Mouse (Mus musculus): ENCODE measurements around the gene Clmn. TPM values are rescaled to one million over a fixed set of nuclear protein-coding genes. Genes with fewer than 3 reads are reported as not detected.

Gene Clmn
- polyA plus RNA-seq (2012; rRNA removed): 20.5 and 21.3 TPM in 2 replicates

DNA sequence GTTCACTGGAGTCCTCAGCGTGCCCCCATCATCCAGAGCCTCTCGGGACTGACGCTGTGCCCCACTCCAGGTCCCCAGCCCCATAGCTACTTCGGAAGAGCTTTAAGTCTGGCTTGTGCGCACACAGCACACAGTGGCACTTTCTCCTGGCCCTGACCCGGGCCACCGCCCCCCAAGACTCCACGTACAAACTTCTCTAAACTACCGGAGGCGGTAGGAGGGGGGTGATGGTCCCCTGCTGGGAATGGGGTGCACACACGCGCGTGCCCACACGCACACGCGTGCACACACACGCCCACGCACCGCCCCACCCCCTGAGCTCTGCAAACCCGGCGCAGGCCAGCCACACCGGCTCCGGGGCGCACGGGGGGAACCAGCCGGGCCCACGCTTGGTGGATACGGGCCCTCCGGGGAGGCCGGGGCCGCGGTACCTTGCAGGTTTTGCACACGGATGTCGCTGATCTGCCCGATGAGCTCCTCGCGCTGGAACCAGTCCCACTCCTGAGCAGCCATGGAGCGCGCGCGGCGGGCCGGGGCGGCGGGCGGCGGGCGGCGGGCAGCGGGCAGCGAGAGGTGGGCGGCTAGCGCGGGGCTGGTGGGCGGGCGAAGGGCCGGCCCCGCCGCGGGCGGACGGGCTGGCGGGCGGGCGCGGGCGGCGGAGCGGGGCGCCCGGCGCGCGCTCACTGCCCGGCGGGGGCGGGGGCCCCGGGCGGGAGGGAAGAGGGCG, at the start of gene Clmn:
Gene Clmn (minus strand): TSS at position 638 of the 727 bp plus-strand sequence.
- TF ChIP-seq POLR2A (IDR thresholded peaks at IDR 0.05; ENCODE audit: low read depth, low read length): no peak
- TF ChIP-seq CTCF (conservative IDR thresholded peaks at IDR 0.05; ENCODE audit: insufficient read depth, insufficient read length, low read depth, low read length): no peak
- 3% methylated on average over 69 of the region's 80 CpGs for WGBS

DNA sequence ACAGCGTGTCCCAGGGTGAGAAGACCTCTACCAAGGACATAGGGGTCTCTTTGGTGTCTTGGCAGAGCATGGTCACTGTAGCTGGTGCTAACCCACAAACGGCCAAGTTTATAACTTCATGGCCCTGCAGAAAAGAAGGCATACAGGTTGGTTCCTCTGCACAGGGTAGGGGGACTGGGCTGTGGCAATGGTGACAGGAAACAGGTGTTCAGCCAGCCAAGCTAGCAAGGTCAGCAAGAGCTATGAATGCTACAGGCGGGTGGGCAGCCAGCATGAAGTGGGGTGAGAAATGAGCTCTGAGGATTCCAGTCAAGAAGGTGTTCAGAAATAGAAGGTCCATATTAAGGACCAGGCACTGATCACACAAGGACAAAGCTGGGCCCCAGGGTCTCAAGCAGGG, 48.1 kb upstream of the Clmn start:
- H3K27ac ChIP-seq (ENCODE audit: insufficient read depth, low read depth, low read length): no peak overlapping the region
- no peak for TF ChIP-seq POLR2A (IDR thresholded peaks at IDR 0.05; ENCODE audit: low read depth, low read length)
- TF ChIP-seq CTCF (conservative IDR thresholded peaks at IDR 0.05; ENCODE audit: insufficient read depth, insufficient read length, low read depth, low read length): no peak
- WGBS: 65% methylated on average over 3 of the region's 3 CpGs

More for the DNA sequence above, at the start of gene Clmn:
- DNase-seq: peak; percentile 53
- Histone ChIP-seq H3K27me3 (replicated peaks; ENCODE audit: control insufficient read depth, insufficient read depth, low read length) (no peaks in the 10 kb centered on the region), H3K36me3 (ENCODE audit: control insufficient read depth, insufficient read depth, low read length) (no peaks in the 10 kb centered on the region), H3K27ac (ENCODE audit: insufficient read depth, low read depth, low read length) (peak within 1 kb of the TSS; percentile 84), H3K4me3 (ENCODE audit: insufficient read depth, low read depth, low read length) (peak within 1 kb of the TSS; percentile 92), H3K4me1 (ENCODE audit: control insufficient read depth, insufficient read depth, low read length) (peaks cover 27% of the 10 kb centered on the region)

DNA sequence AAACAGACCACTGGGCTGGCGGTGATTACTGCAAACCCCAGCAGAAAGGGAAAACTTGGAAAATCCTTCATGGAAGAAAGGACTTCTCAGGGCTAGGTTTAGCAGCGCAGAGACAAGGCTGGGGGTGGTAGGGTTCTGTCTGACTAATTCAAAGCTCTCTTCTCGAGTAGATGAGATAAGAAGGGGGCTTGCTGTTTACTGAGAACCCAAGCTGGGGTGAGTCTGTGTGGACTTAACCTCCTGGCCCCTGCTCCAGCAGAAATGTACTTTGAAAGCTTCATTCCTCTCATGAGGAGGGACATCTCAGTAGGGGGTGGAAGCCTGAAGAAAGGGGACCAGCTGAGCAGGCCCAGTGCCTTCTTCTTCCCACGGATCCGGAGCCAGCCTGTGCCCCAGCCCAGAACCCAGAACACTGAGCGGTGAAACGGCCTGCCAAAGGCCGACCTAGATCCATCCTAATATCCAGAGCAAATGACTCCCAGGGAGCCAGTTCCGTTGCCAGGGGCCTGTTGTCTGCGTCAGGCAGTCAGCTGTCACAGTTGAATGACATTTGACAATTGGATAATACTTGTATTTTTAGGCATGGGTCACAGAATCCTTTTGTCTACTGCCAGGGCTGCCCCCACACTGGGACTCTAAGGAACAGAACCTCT, 47.5 kb upstream of the Clmn start:
- H3K27ac ChIP-seq (ENCODE audit: insufficient read depth, low read depth, low read length): no peak overlapping the region
- WGBS: 39% methylated on average over 10 of the region's 10 CpGs

More for the DNA sequence above, 48.1 kb upstream of the Clmn start:
- no peaks in the 10 kb centered on the region for H3K27me3 ChIP-seq (replicated peaks; ENCODE audit: control insufficient read depth, insufficient read depth, low read length)
- no peaks in the 10 kb centered on the region for H3K36me3 ChIP-seq (ENCODE audit: control insufficient read depth, insufficient read depth, low read length)
- no peak for DNase-seq
- H3K4me1 ChIP-seq (ENCODE audit: control insufficient read depth, insufficient read depth, low read length): peaks cover 11% of the 10 kb centered on the region; the same call in 1 of the 2 replicates
- H3K4me3 ChIP-seq (ENCODE audit: insufficient read depth, low read depth, low read length): no peak overlapping the region

DNA sequence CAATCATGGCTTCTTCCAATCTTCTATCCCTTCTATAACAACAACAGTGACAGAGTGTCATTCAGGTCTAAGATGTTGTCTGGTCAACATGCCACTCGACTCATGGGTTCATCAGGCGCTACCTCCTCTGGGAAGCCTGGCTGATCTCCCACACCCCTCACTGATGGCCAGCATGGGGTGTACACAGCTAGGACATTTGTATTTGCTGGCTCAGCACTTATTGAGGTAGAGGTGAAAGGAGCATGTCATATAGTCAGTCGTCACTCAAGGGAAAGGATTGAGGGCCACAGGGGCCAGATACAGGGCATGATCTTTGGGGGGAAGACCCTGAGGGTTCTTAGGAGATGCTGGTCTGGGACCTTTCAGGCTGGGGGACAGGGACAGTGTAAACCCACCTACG, 44.9 kb upstream of the Clmn start:
- peaks cover 11% of the 10 kb centered on the region; the same call in 1 of the 2 replicates for H3K4me1 ChIP-seq (ENCODE audit: control insufficient read depth, insufficient read depth, low read length)
- H3K36me3 ChIP-seq (ENCODE audit: control insufficient read depth, insufficient read depth, low read length): no peaks in the 10 kb centered on the region
- no peak for DNase-seq
- no peak overlapping the region for H3K4me3 ChIP-seq (ENCODE audit: insufficient read depth, low read depth, low read length)
- TF ChIP-seq POLR2A (IDR thresholded peaks at IDR 0.05; ENCODE audit: low read depth, low read length) (no peak), CTCF (conservative IDR thresholded peaks at IDR 0.05; ENCODE audit: insufficient read depth, insufficient read length, low read depth, low read length) (no peak)
- H3K27ac ChIP-seq (ENCODE audit: insufficient read depth, low read depth, low read length): no peak overlapping the region
- H3K27me3 ChIP-seq (replicated peaks; ENCODE audit: control insufficient read depth, insufficient read depth, low read length): no peaks in the 10 kb centered on the region
- 89% methylated on average over 4 of the region's 4 CpGs for WGBS

More for the DNA sequence above, 47.5 kb upstream of the Clmn start:
- Histone ChIP-seq H3K36me3 (ENCODE audit: control insufficient read depth, insufficient read depth, low read length) (no peaks in the 10 kb centered on the region), H3K4me1 (ENCODE audit: control insufficient read depth, insufficient read depth, low read length) (peaks cover 11% of the 10 kb centered on the region; the same call in 1 of the 2 replicates), H3K27me3 (replicated peaks; ENCODE audit: control insufficient read depth, insufficient read depth, low read length) (no peaks in the 10 kb centered on the region), H3K4me3 (ENCODE audit: insufficient read depth, low read depth, low read length) (no peak overlapping the region)
- TF ChIP-seq CTCF (conservative IDR thresholded peaks at IDR 0.05; ENCODE audit: insufficient read depth, insufficient read length, low read depth, low read length): no peak
- TF ChIP-seq POLR2A (IDR thresholded peaks at IDR 0.05; ENCODE audit: low read depth, low read length): no peak
- peak; percentile 25 for DNase-seq

DNA sequence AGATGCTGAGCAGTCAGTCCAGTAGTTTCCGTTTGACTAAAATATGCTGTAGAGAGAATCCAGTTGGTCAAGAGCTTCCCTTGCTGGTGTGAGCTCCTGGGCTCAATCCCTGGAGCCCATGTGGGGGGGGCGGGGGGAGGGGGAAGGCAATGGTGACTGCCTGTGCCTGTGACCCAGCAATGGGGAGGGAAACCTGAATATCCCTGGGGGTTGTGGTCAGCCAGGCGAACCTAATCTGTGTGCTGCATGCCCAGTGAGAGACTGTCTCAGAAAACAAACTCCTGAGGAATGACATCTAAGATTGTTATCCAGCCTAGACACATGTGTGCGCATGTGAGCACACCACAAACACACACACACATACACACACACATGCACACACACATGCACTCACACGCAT, 44.1 kb upstream of the Clmn start:
- Histone ChIP-seq H3K4me3 (ENCODE audit: insufficient read depth, low read depth, low read length) (no peak overlapping the region), H3K36me3 (ENCODE audit: control insufficient read depth, insufficient read depth, low read length) (no peaks in the 10 kb centered on the region), H3K27ac (ENCODE audit: insufficient read depth, low read depth, low read length) (no peak overlapping the region), H3K4me1 (ENCODE audit: control insufficient read depth, insufficient read depth, low read length) (peaks cover 12% of the 10 kb centered on the region), H3K27me3 (replicated peaks; ENCODE audit: control insufficient read depth, insufficient read depth, low read length) (no peaks in the 10 kb centered on the region)
- no peak for DNase-seq
- 62% methylated on average over 5 of the region's 5 CpGs for WGBS
- TF ChIP-seq POLR2A (IDR thresholded peaks at IDR 0.05; ENCODE audit: low read depth, low read length) (no peak), CTCF (conservative IDR thresholded peaks at IDR 0.05; ENCODE audit: insufficient read depth, insufficient read length, low read depth, low read length) (no peak)

DNA sequence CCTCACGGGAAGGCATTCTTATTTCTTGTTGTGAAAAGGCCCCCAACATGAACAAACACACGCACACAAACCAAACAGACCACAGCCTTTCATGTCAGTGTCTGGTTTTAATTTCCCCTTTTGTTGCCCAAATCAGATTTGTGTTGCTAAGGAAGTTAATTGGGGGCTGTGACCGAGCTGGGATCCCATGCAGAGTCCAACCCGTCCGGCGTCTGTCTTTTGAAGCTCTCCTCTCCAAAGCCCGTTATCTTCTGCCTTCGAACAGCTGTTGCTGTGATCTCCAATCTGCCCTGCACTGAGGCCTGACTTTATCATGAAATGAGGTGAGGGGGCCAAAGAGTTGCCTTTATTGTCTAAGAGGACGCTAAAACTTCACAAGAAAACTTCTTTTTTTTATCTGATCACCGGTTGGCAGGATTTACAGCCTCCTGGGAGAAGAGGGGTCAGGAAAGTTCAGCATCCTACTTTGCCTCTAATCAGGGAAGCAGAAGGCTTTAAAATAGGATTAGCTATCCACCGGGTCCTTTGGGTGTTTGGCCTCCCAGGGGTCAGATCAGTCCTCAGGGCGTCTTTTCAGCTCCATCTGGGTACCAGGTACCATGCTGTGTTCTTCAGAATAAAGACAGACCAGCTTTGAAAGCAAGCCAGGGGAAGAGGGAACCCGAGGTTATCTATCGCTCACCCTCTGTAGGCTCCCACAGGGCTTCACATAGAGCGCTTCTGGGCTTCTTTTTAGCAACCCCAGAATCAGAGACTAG, 43.3 kb upstream of the Clmn start:
- Histone ChIP-seq H3K27ac (ENCODE audit: insufficient read depth, low read depth, low read length) (no peak overlapping the region), H3K36me3 (ENCODE audit: control insufficient read depth, insufficient read depth, low read length) (no peaks in the 10 kb centered on the region), H3K27me3 (replicated peaks; ENCODE audit: control insufficient read depth, insufficient read depth, low read length) (no peaks in the 10 kb centered on the region), H3K4me1 (ENCODE audit: control insufficient read depth, insufficient read depth, low read length) (peaks cover 15% of the 10 kb centered on the region), H3K4me3 (ENCODE audit: insufficient read depth, low read depth, low read length) (no peak overlapping the region)
- 57% methylated on average over 15 of the region's 15 CpGs for WGBS
- TF ChIP-seq POLR2A (IDR thresholded peaks at IDR 0.05; ENCODE audit: low read depth, low read length) (no peak), CTCF (conservative IDR thresholded peaks at IDR 0.05; ENCODE audit: insufficient read depth, insufficient read length, low read depth, low read length) (no peak)
- DNase-seq: no peak

All from kidney, adult 2 months (tissue).